Mouse (Mus musculus): ENCODE data around the gene Ublcp1. TPM values are rescaled to one million over a fixed set of nuclear protein-coding genes. Genes with fewer than 3 reads are reported as not detected.

The Ublcp1 gene
- polyA plus RNA-seq, 1 experiment from 2014 or later, result 74.5 TPM

Small RNAs within 50 kb of the gene (microRNA-seq; reads per million reads assigned to microRNA genes)
- gene Gm22121, result not detected

Other genes with a start within 250 kb of the Ublcp1 start
- gene Il12b, start 70.4 kb downstream of the Ublcp1 start, polyA plus RNA-seq (2014; fragmentation: Nextera tagmentation; extraction: Ambion mirVana), result not detected in 2 replicates
- gene Rnf145, start 48.5 kb upstream of the Ublcp1 start, polyA plus RNA-seq (2014; fragmentation: Nextera tagmentation; extraction: Ambion mirVana), result 92.6 and 102 TPM in 2 replicates
- gene Ebf1, start 146.8 kb upstream of the Ublcp1 start, polyA plus RNA-seq (2014; fragmentation: Nextera tagmentation; extraction: Ambion mirVana), result 30.7 and 37.6 TPM in 2 replicates